Mouse (Mus musculus) kidney, adult 2 months (tissue): Measurements from ENCODE around the gene Aplp1.

Experiments used
- CTCF ChIP-seq: fragments of 200-500 bp; conservative IDR thresholded peaks from 2 replicates; pipeline ENCODE4 v1.5.1; 2011; ENCODE audit warnings: low read depth, mild to moderate bottlenecking, control low read depth, low read length, moderate library complexity, mixed read lengths; ENCODE audit not compliant: insufficient read depth, insufficient read length
- POLR2A ChIP-seq: fragments of 200-500 bp; IDR thresholded peaks from one replicate; pipeline ENCODE4 v1.6.1; 2011; ENCODE audit warnings: low read depth, low read length, control low read depth

GRCm38 (mm10) chr7:30434238-30434637, 11.1 kb downstream of the Aplp1 start:
- TF ChIP-seq CTCF = no peak
- no peak for TF ChIP-seq POLR2A
